Mouse (Mus musculus) CH12.LX (cell line): ENCODE measurements around the gene Rtp1. TPM values are rescaled to one million over a fixed set of nuclear protein-coding genes. Genes with fewer than 3 reads are reported as not detected.

Experiments
- DNase-seq: peaks from one replicate; pipeline ENCODE4 v3.0.0-alpha.2; 2013; ENCODE audit errors: extremely low read depth
- H3K27ac ChIP-seq: 2 replicates; pipeline ENCODE4 v1.5.1; 2012; ENCODE audit warnings: low read depth, mild to moderate bottlenecking, control low read depth, moderate library complexity; ENCODE audit not compliant: insufficient read depth
- H3K27me3 ChIP-seq: replicated peaks from 2 replicates; pipeline ENCODE3; 2012; ENCODE audit warnings: inconsistent platforms
- H3K36me3 ChIP-seq, 2 experiments: replicated peaks in 1 of 2; 2 replicates each; pipeline versions ENCODE3 to v1.6.1; 2012; ENCODE audit warnings: inconsistent platforms in 1 of 2, low read length in 1 of 2, mild to moderate bottlenecking in 1 of 2, mixed read lengths in 1 of 2, moderate library complexity in 1 of 2; ENCODE audit not compliant: control insufficient read depth in 1 of 2, insufficient read depth in 1 of 2
- H3K4me1 ChIP-seq, 2 experiments: 2 replicates each; pipeline ENCODE4 v1.6.1; 2012; ENCODE audit warnings: inconsistent platforms in 1 of 2, moderate library complexity in 1 of 2; ENCODE audit not compliant: insufficient read depth in 2 of 2, control insufficient read depth in 1 of 2
- H3K4me2 ChIP-seq: 2 replicates; pipeline ENCODE4 v1.6.1; 2012; ENCODE audit warnings: low read depth, mild to moderate bottlenecking, control low read depth; ENCODE audit not compliant: poor library complexity, insufficient read depth, severe bottlenecking
- H3K4me3 ChIP-seq, 3 experiments: fragments of 150-350 bp in 1 of 3; sonication (generic) in 1 of 3; replicated peaks in 1 of 3; 2 replicates each; pipeline versions ENCODE3 to v1.5.1; 2011 to 2012; ENCODE audit warnings: low read depth in 2 of 3, low read length in 2 of 3, mild to moderate bottlenecking in 2 of 3, moderate library complexity in 2 of 3, control low read depth in 1 of 3, improper control_type of control experiment in 1 of 3, inconsistent platforms in 1 of 3, mixed read lengths in 1 of 3; ENCODE audit not compliant: poor library complexity in 1 of 3
- H3K79me2 ChIP-seq: replicated peaks from 2 replicates; pipeline ENCODE4 v1.6.1; 2012; ENCODE audit warnings: mild to moderate bottlenecking, moderate library complexity; ENCODE audit not compliant: control insufficient read depth, poor library complexity, insufficient read depth, severe bottlenecking; ENCODE audit errors: extremely low read depth
- H3K9ac ChIP-seq: 2 replicates; pipeline ENCODE4 v1.6.1; 2012; ENCODE audit warnings: low read depth, mild to moderate bottlenecking, control low read depth, moderate library complexity; ENCODE audit not compliant: insufficient read depth
- H3K9me3 ChIP-seq: replicated peaks from 2 replicates; pipeline ENCODE3; 2012; ENCODE audit warnings: low read length, inconsistent platforms, mixed read lengths
- CTCF ChIP-seq, 2 experiments: IDR thresholded peaks in 1 of 2; conservative IDR thresholded peaks in 1 of 2; 2 replicates each; pipeline ENCODE4 v1.5.1; 2011 to 2012; ENCODE audit warnings: low read depth in 2 of 2, low read length in 2 of 2, improper control_type of control experiment in 1 of 2, inconsistent platforms in 1 of 2, mild to moderate bottlenecking in 1 of 2, moderate library complexity in 1 of 2
- ELF1 ChIP-seq: IDR thresholded peaks from 2 replicates; pipeline ENCODE4 v1.6.1; 2014; ENCODE audit warnings: low read depth, mild to moderate bottlenecking, inconsistent platforms, low read length, improper control_type of control experiment
- HCFC1 ChIP-seq: IDR thresholded peaks from 2 replicates; pipeline ENCODE4 v1.6.1; 2012; ENCODE audit warnings: low read depth, mild to moderate bottlenecking, inconsistent platforms, low read length, improper control_type of control experiment
- JUN ChIP-seq: IDR thresholded peaks from 2 replicates; pipeline ENCODE4 v1.6.1; 2011; ENCODE audit warnings: low read depth, mild to moderate bottlenecking, low read length, improper control_type of control experiment, moderate library complexity; ENCODE audit not compliant: insufficient read depth
- KAT2A ChIP-seq: IDR thresholded peaks from 2 replicates; pipeline ENCODE4 v1.6.1; 2012; ENCODE audit warnings: low read length, improper control_type of control experiment, inconsistent platforms; ENCODE audit not compliant: insufficient replicate concordance
- MAFK ChIP-seq: IDR thresholded peaks from 2 replicates; pipeline ENCODE4 v1.6.1; 2011; ENCODE audit warnings: low read length, improper control_type of control experiment; ENCODE audit not compliant: insufficient replicate concordance
- MXI1 ChIP-seq: IDR thresholded peaks from 2 replicates; pipeline ENCODE4 v1.6.1; 2011; ENCODE audit warnings: mild to moderate bottlenecking, low read depth, low read length, improper control_type of control experiment
- NELFE ChIP-seq: IDR thresholded peaks from 2 replicates; pipeline ENCODE4 v1.6.1; 2011; ENCODE audit warnings: low read depth, low read length, improper control_type of control experiment
- NRF1 ChIP-seq: IDR thresholded peaks from 2 replicates; pipeline ENCODE4 v1.6.1; 2014; ENCODE audit warnings: low read depth, mild to moderate bottlenecking, inconsistent platforms, low read length, improper control_type of control experiment, moderate library complexity
- POLR2A ChIP-seq: IDR thresholded peaks from 2 replicates; pipeline ENCODE4 v1.6.1; 2011; ENCODE audit warnings: low read depth, mild to moderate bottlenecking, improper control_type of control experiment, low read length
- POLR2AphosphoS2 ChIP-seq: IDR thresholded peaks from 2 replicates; pipeline ENCODE4 v1.6.1; 2011; ENCODE audit warnings: low read depth, low read length, improper control_type of control experiment
- SIN3A ChIP-seq: IDR thresholded peaks from 2 replicates; pipeline ENCODE4 v1.6.1; 2012; ENCODE audit warnings: low read length, improper control_type of control experiment, inconsistent platforms
- TBP ChIP-seq: conservative IDR thresholded peaks from 2 replicates; pipeline ENCODE4 v1.6.1; 2011; ENCODE audit warnings: low read depth, low read length, improper control_type of control experiment
- ZC3H11A ChIP-seq: IDR thresholded peaks from 2 replicates; pipeline ENCODE4 v1.6.1; 2012; ENCODE audit warnings: low read depth, mild to moderate bottlenecking, inconsistent platforms, low read length, improper control_type of control experiment
- ZKSCAN1 ChIP-seq: IDR thresholded peaks from 2 replicates; pipeline ENCODE4 v1.6.1; 2012; ENCODE audit warnings: low read depth, inconsistent platforms, low read length, improper control_type of control experiment, borderline replicate concordance
- ZMIZ1 ChIP-seq: IDR thresholded peaks from 2 replicates; pipeline ENCODE4 v1.6.1; 2012; ENCODE audit warnings: low read depth, mild to moderate bottlenecking, inconsistent platforms, low read length, improper control_type of control experiment
- ZNF384 ChIP-seq: IDR thresholded peaks from 2 replicates; pipeline ENCODE4 v1.6.1; 2012; ENCODE audit warnings: low read depth, low read length, improper control_type of control experiment, inconsistent platforms
- dilution Hi-C: fragments of 300-500 bp; cut with MboI; formaldehyde crosslinking; loops from 2 replicates; pipeline ENCODE4 v1.14.3; 2020; ENCODE audit warnings: low sequenced_read_pairs; ENCODE audit not compliant: extremely low pct_unique_long_range_greater_than_20kb, extremely low pct_ligation_motif_present
- in situ Hi-C: fragments of 300-500 bp; cut with MboI; formaldehyde crosslinking; loops from 3 replicates; pipeline ENCODE4 v1.14.3; 2019; ENCODE audit warnings: low sequenced_read_pairs, low pct_ligation_motif_present, low pct_unique_long_range_greater_than_20kb, mixed read lengths
- polyA plus RNA-seq: library from polyadenylated mRNA; unstranded; fragments of >175 nt; gene quantifications from 2 replicates; pipeline ENCODE4 v1.2.1, GENCODE M21; 2012; ENCODE audit warnings: low read depth; ENCODE audit not compliant: insufficient read length
- total RNA-seq, 2 experiments: library from RNA; depleted of rRNA; stranded (reverse); fragments of 300-350 nt in 1 of 2; fragments of >200 nt in 1 of 2; gene quantifications; 2 replicates each; pipeline ENCODE4 v1.2.3; 2012 to 2014

The Rtp1 gene
- total and polyA plus RNA-seq, 3 experiments = not detected

DNA sequence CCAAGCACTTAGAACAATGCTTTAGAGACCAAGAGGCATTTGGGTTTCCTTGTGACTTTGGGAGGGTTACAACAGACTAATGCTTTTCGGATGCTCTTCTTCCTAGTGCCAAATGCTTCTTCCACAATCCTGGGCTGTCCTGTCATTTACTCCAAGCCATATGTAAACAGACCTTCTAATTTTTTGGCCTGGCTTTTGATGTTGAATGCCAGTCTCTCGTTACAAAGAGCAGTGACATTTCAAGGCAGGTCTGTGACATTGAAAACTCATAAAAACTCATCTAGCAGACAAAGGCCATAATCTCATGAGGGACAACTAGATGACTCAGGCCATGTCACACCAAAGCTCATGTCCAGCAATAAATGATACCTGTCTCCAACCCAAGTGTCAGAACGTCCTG is 43.1 kb downstream of the Rtp1 start:
- H3K36me3 ChIP-seq = no peaks in the 10 kb centered on the region
- TF ChIP-seq NELFE (no peak), ELF1 (no peak), MXI1 (no peak), HCFC1 (no peak), SIN3A (no peak), ZC3H11A (no peak), KAT2A (no peak), ZNF384 (no peak), POLR2AphosphoS2 (no peak), ZMIZ1 (no peak), JUN (no peak), CTCF (conservative IDR thresholded peaks at IDR 0.05 in 1 of 2, IDR thresholded peaks at IDR 0.05 in 1 of 2; ENCODE audit: low read depth in 2 of 2, low read length in 2 of 2) (no peak), ZKSCAN1 (no peak)
- DNase-seq = no peak
- no peak overlapping the region for H3K27ac ChIP-seq
- no peaks in the 10 kb centered on the region for H3K79me2 ChIP-seq
- no peaks in the 10 kb centered on the region for H3K27me3 ChIP-seq
- H3K4me1 ChIP-seq = no peaks in the 10 kb centered on the region
- H3K9me3 ChIP-seq = no peaks in the 10 kb centered on the region
- dilution Hi-C loops (no loop called here), in situ Hi-C loops (no loop called here)
- H3K4me3 ChIP-seq = no peak overlapping the region
- H3K9ac ChIP-seq = no peak overlapping the region
- no peak overlapping the region for H3K4me2 ChIP-seq

GRCm38 (mm10) chr16:23475651-23476050 is 46.7 kb downstream of the Rtp1 start:
- Histone ChIP-seq H3K4me3 (no peak overlapping the region), H3K9ac (no peak overlapping the region), H3K4me2 (no peak overlapping the region), H3K9me3 (no peaks in the 10 kb centered on the region), H3K27ac (no peak overlapping the region), H3K79me2 (no peaks in the 10 kb centered on the region), H3K27me3 (no peaks in the 10 kb centered on the region), H3K4me1 (no peaks in the 10 kb centered on the region), H3K36me3 (no peaks in the 10 kb centered on the region)
- dilution Hi-C loops = no loop called here
- DNase-seq = no peak
- TF ChIP-seq KAT2A (no peak), MAFK (no peak), NRF1 (no peak), ZNF384 (no peak), POLR2A (no peak), TBP (no peak)
- in situ Hi-C loops = no loop called here
